Mouse (Mus musculus) brain, embryonic 14.5 days (tissue): ENCODE results near the gene Rab33b.

Experiments
- CTCF ChIP-seq: fragments of 200-500 bp; IDR thresholded peaks from 2 replicates; pipeline ENCODE4 v1.5.1; 2012; ENCODE audit warnings: inconsistent platforms, mild to moderate bottlenecking, moderate library complexity, borderline replicate concordance; ENCODE audit not compliant: insufficient read depth, insufficient read length; ENCODE audit errors: extremely low read depth
- POLR2A ChIP-seq: fragments of 200-500 bp; IDR thresholded peaks from 2 replicates; pipeline ENCODE4 v1.6.1; 2012; ENCODE audit warnings: mild to moderate bottlenecking, inconsistent platforms, borderline replicate concordance; ENCODE audit not compliant: poor library complexity, insufficient read depth, insufficient read length, severe bottlenecking; ENCODE audit errors: extremely low read depth

DNA sequence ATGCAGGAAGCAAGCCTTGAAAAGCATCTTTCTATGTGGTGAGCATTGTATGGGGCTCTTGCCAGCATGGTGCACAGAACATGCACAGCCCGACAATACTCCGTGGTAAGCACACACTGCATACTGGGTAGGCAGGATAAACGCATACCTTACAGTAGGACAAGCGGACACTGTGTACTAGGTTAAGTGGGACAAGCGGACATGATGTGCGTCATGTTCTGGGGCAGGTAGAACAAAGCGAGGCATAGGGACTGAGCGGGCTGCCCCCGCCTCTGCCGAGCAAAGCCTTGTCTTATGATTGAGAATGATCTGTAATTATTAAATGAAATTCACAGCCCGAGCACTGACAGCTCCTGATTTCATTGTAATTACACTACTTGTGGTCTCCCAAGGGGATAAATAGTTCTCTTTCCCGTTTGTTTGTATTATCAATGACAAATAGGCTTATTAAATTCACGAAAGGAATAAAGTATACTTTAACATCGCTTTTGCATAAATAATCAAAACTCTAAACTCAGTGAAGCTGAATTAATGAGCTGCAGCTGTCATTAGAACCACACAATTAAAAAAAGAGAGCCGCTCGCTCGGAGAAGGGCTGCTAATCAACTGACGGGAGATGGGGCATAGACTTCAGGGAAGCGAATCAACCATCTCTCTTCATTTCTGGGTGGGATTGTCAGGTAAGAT, 60.9 kb downstream of the Rab33b start:
- TF ChIP-seq CTCF (no peak), POLR2A (no peak)
